Comparison of ENCODE assay signal across 15 mouse cellular contexts in the genomic region with DNA sequence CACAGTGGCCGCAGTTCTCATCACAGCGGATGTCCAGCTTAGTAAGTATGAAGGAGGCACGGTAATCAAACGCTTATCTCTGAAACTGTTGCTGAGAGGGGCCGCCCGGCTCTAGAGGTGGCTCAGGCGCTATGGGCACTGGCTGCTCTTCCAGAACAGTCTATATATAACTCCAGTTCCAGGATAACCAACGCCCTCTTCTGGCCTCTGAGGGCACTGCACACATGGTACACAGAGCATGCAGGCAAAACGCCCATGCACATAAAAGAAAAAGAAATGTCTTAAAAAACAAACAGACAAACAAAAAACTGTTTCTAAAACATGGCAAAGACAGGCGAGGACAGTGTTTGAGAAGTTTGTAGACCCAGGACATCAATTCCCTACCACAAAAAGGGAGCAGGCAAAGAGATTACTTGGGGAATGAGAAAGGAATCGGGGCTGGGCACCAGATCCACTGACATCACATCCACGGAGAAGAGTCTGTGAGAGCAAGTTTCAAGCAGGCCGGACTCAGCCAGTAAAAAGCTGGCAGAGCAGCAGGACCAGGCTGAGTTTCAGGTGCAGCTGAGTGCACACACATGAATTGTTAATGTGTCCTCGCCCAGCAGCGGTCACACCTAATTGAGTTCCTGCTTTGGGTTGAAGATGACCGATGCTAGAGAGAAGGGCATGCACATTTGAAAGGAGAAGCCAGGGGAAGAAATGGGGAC. TPM values are rescaled to one million over a fixed set of nuclear protein-coding genes. Genes with fewer than 3 reads are reported as not detected.
DNase-seq lines count a peak whose midpoint lies in the region; ATAC-seq and TF ChIP-seq lines count a peak whose summit lies in the region.
"Had no signal": no experiment of that assay in that cellular context is flagged by ENCODE, and none has a peak within 500 bp of the region (broad histone marks: within the 10 kb centered on the region; RNA-seq: fewer than 3 reads in every experiment).

No protein-coding gene starts in this region.

- H3K4me3 ChIP-seq in kidney, embryonic 14.5 days (ENCODE audit: low read length) = no peak overlapping the region
- peak overlapping the region; percentile 58 for H3K4me3 ChIP-seq in E14TG2a.4 (replicated peaks; ENCODE audit: low read length)
- H3K4me3 ChIP-seq: forebrain, embryonic 13.5 days; heart, embryonic 10.5 days; limb, embryonic 13.5 days; lung, embryonic 15.5 days; megakaryocyte, embryonic 14.5 days had no signal

- no peaks in the 10 kb centered on the region for H3K9me3 ChIP-seq in kidney, embryonic 14.5 days (ENCODE audit: control insufficient read depth, low read length)
- H3K9me3 ChIP-seq in E14TG2a.4 (ENCODE audit: low read length) = no peaks in the 10 kb centered on the region
- H3K9me3 ChIP-seq: forebrain, embryonic 13.5 days; G1E; heart, embryonic 10.5 days; limb, embryonic 13.5 days; lung, embryonic 15.5 days; megakaryocyte, embryonic 14.5 days had no signal

- no peaks in the 10 kb centered on the region for H3K27me3 ChIP-seq in kidney, embryonic 14.5 days (ENCODE audit: control insufficient read depth, insufficient read depth, low read length)
- no peaks in the 10 kb centered on the region for H3K27me3 ChIP-seq in E14TG2a.4 (ENCODE audit: insufficient read depth, low read length)
- H3K27me3 ChIP-seq: forebrain, embryonic 13.5 days; limb, embryonic 13.5 days; lung, embryonic 15.5 days; megakaryocyte, embryonic 14.5 days had no signal

- no peak overlapping the region for H3K27ac ChIP-seq in kidney, embryonic 14.5 days (ENCODE audit: low read depth, low read length)
- H3K27ac ChIP-seq: forebrain, embryonic 13.5 days; heart, embryonic 10.5 days; limb, embryonic 13.5 days; lung, embryonic 15.5 days had no signal

- WGBS in kidney, embryonic 14.5 days = 87% methylated on average over 16 of the region's 16 CpGs

- no peak overlapping the region for H3K9ac ChIP-seq in kidney, embryonic 14.5 days (ENCODE audit: low read depth, low read length)
- H3K9ac ChIP-seq: forebrain, embryonic 13.5 days; limb, embryonic 13.5 days; lung, embryonic 15.5 days had no signal

- H3K36me3 ChIP-seq in kidney, embryonic 14.5 days (ENCODE audit: control insufficient read depth, insufficient read depth, low read length) = peaks cover 64% of the 10 kb centered on the region
- peaks cover 70% of the 10 kb centered on the region for H3K36me3 ChIP-seq in E14TG2a.4 (ENCODE audit: insufficient read depth, low read length)

- peak; percentile 83 for TF ChIP-seq CTCF in E14TG2a.4 (conservative IDR thresholded peaks at IDR 0.05; ENCODE audit: low read length)

- H3K4me1 ChIP-seq in kidney, embryonic 14.5 days (ENCODE audit: control insufficient read depth, insufficient read depth, low read length) = no peaks in the 10 kb centered on the region
- H3K4me1 ChIP-seq in E14TG2a.4 (replicated peaks; ENCODE audit: low read depth, low read length) = peaks cover 68% of the 10 kb centered on the region

- ATAC-seq in kidney, embryonic 14.5 days (ENCODE audit: low FRiP score, low TSS enrichment) = no peak
- ATAC-seq: forebrain, embryonic 13.5 days; intestine, embryonic 16.5 days had no signal

- H3K4me2 ChIP-seq in kidney, embryonic 14.5 days (replicated peaks; ENCODE audit: low read depth, low read length) = no peak overlapping the region
- H3K4me2 ChIP-seq: forebrain, embryonic 13.5 days; limb, embryonic 13.5 days; lung, embryonic 15.5 days had no signal

- peak; percentile 37 for DNase-seq in kidney, adult 18-20 months
- peak; percentile 12 for DNase-seq in CD4-positive helper T cell, adult 2 months (ENCODE audit: low read depth, low spot score)
- peak; percentile 34 to 68 for DNase-seq in kidney, adult 8-10 months
- no peak for DNase-seq in retina, embryonic 14.5 days (ENCODE audit: low spot score)
- no peak for DNase-seq in right cerebral cortex, postnatal 25 days
- DNase-seq: adrenal gland, postnatal 25 days had no signal

RNA-seq across cellular contexts. Expression of gene Suds3, which starts 4.7 kb away (rescaled TPM):
- polyA plus RNA-seq in kidney, embryonic 14.5 days (2014; fragmentation: Nextera tagmentation; extraction: Ambion mirVana) = 49.2 and 70.7 TPM in 2 replicates

RNA-seq across cellular contexts. Expression of gene Taok3, which starts 8.7 kb away (rescaled TPM):
- 11.7 and 16.3 TPM in 2 replicates for polyA plus RNA-seq in kidney, embryonic 14.5 days (2014; fragmentation: Nextera tagmentation; extraction: Ambion mirVana)

Comparison
In these comparisons a context has a peak if more than half of its experiments do, and no peak if none do; other contexts are left out.
1. DNase-seq: peak in kidney, adult 18-20 months (single experiment), CD4-positive helper T cell, adult 2 months (single experiment) and kidney, adult 8-10 months (2 of 2); none in retina, embryonic 14.5 days (single experiment) and right cerebral cortex, postnatal 25 days (single experiment).